Mouse (Mus musculus): ENCODE results near the gene Zbtb17. TPM values are rescaled to one million over a fixed set of nuclear protein-coding genes. Genes with fewer than 3 reads are reported as not detected.

Zbtb17 gene
- total and polyA plus RNA-seq, 3 experiments, result 36.4 to 63.2 TPM; not detected in 1

- TF ChIP-seq MXI1 (IDR thresholded peaks at IDR 0.05; ENCODE audit: low read depth, low read length), result no peak
- TF ChIP-seq SIN3A (IDR thresholded peaks at IDR 0.05; ENCODE audit: low read length), result no peak
- TF ChIP-seq MAFK (IDR thresholded peaks at IDR 0.05; ENCODE audit: borderline replicate concordance, low read depth, low read length), result no peak
- Histone ChIP-seq H3K27ac (ENCODE audit: control insufficient read depth, low read depth, low read length) (no peak overlapping the region), H3K4me1 (ENCODE audit: control insufficient read depth in 1 of 2, insufficient read depth in 2 of 2, low read length in 2 of 2) (no peaks in the 10 kb centered on the region), H3K27me3 (ENCODE audit: control insufficient read depth in 1 of 2, insufficient read depth in 2 of 2, low read length in 2 of 2) (no peaks in the 10 kb centered on the region), H3K79me2 (ENCODE audit: control insufficient read depth, insufficient read depth, low read length, poor library complexity) (0 out of 2 replicates have a peak, but pooled peaks cover 3% of the 10 kb centered on the region), H3K9me3 (replicated peaks; ENCODE audit: insufficient read depth, low read length) (no peaks in the 10 kb centered on the region), H3K4me3 (ENCODE audit: control insufficient read depth in 1 of 2, insufficient read depth in 1 of 2, low read depth in 2 of 2, low read length in 2 of 2) (no peak overlapping the region), H3K9ac (ENCODE audit: control insufficient read depth, low read depth, low read length, poor library complexity, severe bottlenecking) (no peak overlapping the region), H3K36me3 (ENCODE audit: control insufficient read depth in 1 of 2, insufficient read depth in 2 of 2, low read length in 2 of 2) (no peaks in the 10 kb centered on the region; a peak in 1 of 4 replicates)
- DNase-seq (ENCODE audit: low read depth, low spot score), result no peak
These were observed 17.1 kb downstream of the Zbtb17 start for GRCm38 (mm10) chr4:141461576-141461975.

GRCm38 (mm10) chr4:141463472-141463871 is 19.0 kb downstream of the Zbtb17 start:
- no peak for DNase-seq (ENCODE audit: low read depth, low spot score)
- Histone ChIP-seq H3K9ac (ENCODE audit: control insufficient read depth, low read depth, low read length, poor library complexity, severe bottlenecking) (no peak overlapping the region), H3K36me3 (ENCODE audit: control insufficient read depth in 1 of 2, insufficient read depth in 2 of 2, low read length in 2 of 2) (peaks cover 0 to 4% of the 10 kb centered on the region in 2 experiments; a peak in 1 of 4 replicates), H3K27me3 (ENCODE audit: control insufficient read depth in 1 of 2, insufficient read depth in 2 of 2, low read length in 2 of 2) (no peaks in the 10 kb centered on the region), H3K79me2 (ENCODE audit: control insufficient read depth, insufficient read depth, low read length, poor library complexity) (no peaks in the 10 kb centered on the region), H3K4me1 (ENCODE audit: control insufficient read depth in 1 of 2, insufficient read depth in 2 of 2, low read length in 2 of 2) (no peaks in the 10 kb centered on the region), H3K27ac (ENCODE audit: control insufficient read depth, low read depth, low read length) (no peak overlapping the region), H3K9me3 (replicated peaks; ENCODE audit: insufficient read depth, low read length) (no peaks in the 10 kb centered on the region), H3K4me3 (ENCODE audit: control insufficient read depth in 1 of 2, insufficient read depth in 1 of 2, low read depth in 2 of 2, low read length in 2 of 2) (no peak overlapping the region)
- TF ChIP-seq POLR2A (IDR thresholded peaks at IDR 0.05; ENCODE audit: control insufficient read depth in 1 of 2, insufficient read depth in 1 of 2, low read depth in 1 of 2, low read length in 2 of 2, poor library complexity in 1 of 2) (no peak), CHD1 (IDR thresholded peaks at IDR 0.05; ENCODE audit: low read depth, low read length) (no peak), GATA1 (IDR thresholded peaks at IDR 0.05; ENCODE audit: low read depth, low read length) (no peak), RCOR1 (IDR thresholded peaks at IDR 0.05; ENCODE audit: low read depth, low read length) (no peak), MXI1 (IDR thresholded peaks at IDR 0.05; ENCODE audit: low read depth, low read length) (no peak), ZNF384 (IDR thresholded peaks at IDR 0.05; ENCODE audit: low read depth, low read length) (no peak), EP300 (IDR thresholded peaks at IDR 0.05; ENCODE audit: low read depth in 1 of 2, low read length in 2 of 2) (no peak), MAX (IDR thresholded peaks at IDR 0.05; ENCODE audit: low read length) (no peak), ZKSCAN1 (IDR thresholded peaks at IDR 0.05; ENCODE audit: low read depth, low read length) (no peak), MEF2A (IDR thresholded peaks at IDR 0.05; ENCODE audit: extremely low read depth, insufficient replicate concordance, low read depth, low read length, poor library complexity, severe bottlenecking) (no peak), UBTF (IDR thresholded peaks at IDR 0.05; ENCODE audit: borderline replicate concordance, insufficient read depth, low read depth, low read length) (no peak), MYC (IDR thresholded peaks at IDR 0.05; ENCODE audit: low read depth, low read length) (no peak), USF2 (IDR thresholded peaks at IDR 0.05; ENCODE audit: borderline replicate concordance in 1 of 2, insufficient read depth in 1 of 2, low read depth in 1 of 2, low read length in 2 of 2) (no peak), MYB (IDR thresholded peaks at IDR 0.05; ENCODE audit: low read depth, low read length) (no peak), SIN3A (IDR thresholded peaks at IDR 0.05; ENCODE audit: low read length) (no peak), CHD2 (IDR thresholded peaks at IDR 0.05; ENCODE audit: low read length) (no peak), MAFK (IDR thresholded peaks at IDR 0.05; ENCODE audit: borderline replicate concordance, low read depth, low read length) (no peak), NRF1 (IDR thresholded peaks at IDR 0.05; ENCODE audit: insufficient read depth, low read depth, low read length, poor library complexity, severe bottlenecking) (no peak)

Data from MEL (cell line).